Mouse (Mus musculus) myocyte (in vitro differentiated cells): ENCODE data around the gene Sgk2.

Experiments used
- E2F4 ChIP-seq: IDR thresholded peaks from one replicate; pipeline ENCODE4 v1.6.1; 2011; ENCODE audit warnings: mild to moderate bottlenecking, control low read depth, moderate library complexity; ENCODE audit not compliant: insufficient read depth
- MYOD1 ChIP-seq, 3 experiments: IDR thresholded peaks; one replicate each; pipeline ENCODE4 v1.6.1; 2011; ENCODE audit warnings: control low read depth in 2 of 3, low read depth in 2 of 3, mild to moderate bottlenecking in 2 of 3, moderate library complexity in 1 of 3; ENCODE audit not compliant: insufficient read length in 2 of 3, control insufficient read depth in 1 of 3
- POLR2A ChIP-seq: IDR thresholded peaks from one replicate; pipeline ENCODE4 v1.6.1; 2011; ENCODE audit warnings: low read depth, mild to moderate bottlenecking, control low read depth, moderate library complexity; ENCODE audit not compliant: insufficient read length
- TCF12 ChIP-seq: IDR thresholded peaks from one replicate; pipeline ENCODE4 v1.6.1; 2011; ENCODE audit warnings: mild to moderate bottlenecking, control low read depth; ENCODE audit not compliant: poor library complexity, insufficient read depth, severe bottlenecking

GRCm38 (mm10) chr2:162975157-162975775 lies 11.9 kb upstream of the Sgk2 start:
- no peak for TF ChIP-seq MYOD1 (IDR thresholded peaks at IDR 0.05; ENCODE audit: control insufficient read depth in 1 of 3, insufficient read length in 2 of 3, low read depth in 2 of 3)
- no peak for TF ChIP-seq TCF12
- no peak for TF ChIP-seq E2F4
- TF ChIP-seq POLR2A: no peak
